Mouse (Mus musculus) adrenal gland, adult 18-20 months (tissue): ENCODE data around the gene Gm10271. TPM values are rescaled to one million over a fixed set of nuclear protein-coding genes. Genes with fewer than 3 reads are reported as not detected.

Experiments used
- DNase-seq, 2 experiments: peaks; one replicate each; pipeline ENCODE4 v3.0.0; 2021 to 2022; ENCODE audit warnings: low spot score in 2 of 2
- total RNA-seq, 2 experiments: library from RNA; stranded (reverse); gene quantifications; 1 replicate in 1 of 2; 2 replicates in 1 of 2; pipeline ENCODE4 v1.2.3; 2021

The Gm10271 gene
- total RNA-seq, 2 experiments from 2014 or later: not detected

- DNase-seq: no peak
These were observed 7.9 kb upstream of the Gm10271 start for GRCm38 (mm10) chr10:116980273-116980672.

DNA sequence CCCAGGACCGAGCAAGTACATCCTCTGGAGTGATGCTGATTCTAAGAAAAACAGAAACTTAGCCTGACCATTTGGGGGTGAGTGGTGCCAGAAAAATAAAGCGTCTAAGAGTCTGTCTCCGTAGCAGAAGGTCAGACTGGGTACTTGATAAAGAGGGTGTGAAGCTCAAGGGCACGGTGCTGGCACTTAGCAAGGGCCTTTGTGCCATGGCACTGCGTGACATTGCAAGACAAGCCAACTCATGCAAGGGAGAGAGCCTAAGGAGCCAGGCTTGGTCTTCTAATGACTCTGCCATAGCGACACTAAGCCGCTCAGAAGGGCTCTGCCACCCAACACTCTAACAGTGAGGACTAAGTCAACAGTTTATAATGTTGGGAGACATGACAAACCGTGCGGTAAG lies 6.4 kb upstream of the Gm10271 start:
- DNase-seq: no peak

DNA sequence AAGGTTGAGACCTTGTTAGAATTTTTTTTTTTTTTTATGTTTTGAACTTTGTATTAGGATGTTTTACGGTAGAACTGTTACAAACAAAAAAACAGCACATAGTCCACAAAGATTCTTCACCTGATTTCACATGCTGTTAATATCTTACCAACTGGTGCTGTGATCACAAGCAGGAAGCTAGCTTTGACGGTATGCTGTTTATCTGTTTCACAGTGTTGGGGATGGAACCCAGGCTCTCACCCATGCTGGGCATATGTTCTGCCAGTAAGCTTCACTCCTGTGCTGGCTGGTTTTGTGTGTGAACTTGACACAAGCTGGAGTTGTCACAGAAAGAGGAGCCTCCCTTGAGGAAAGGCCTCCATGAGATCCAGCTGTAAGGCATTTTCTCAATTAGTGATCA lies 5.4 kb upstream of the Gm10271 start:
- no peak for DNase-seq

- DNase-seq: no peak
These were observed 5.0 kb upstream of the Gm10271 start for GRCm38 (mm10) chr10:116977455-116977854.

GRCm38 (mm10) chr10:116968741-116969140 lies 3.7 kb downstream of the Gm10271 start:
- DNase-seq: no peak

DNA sequence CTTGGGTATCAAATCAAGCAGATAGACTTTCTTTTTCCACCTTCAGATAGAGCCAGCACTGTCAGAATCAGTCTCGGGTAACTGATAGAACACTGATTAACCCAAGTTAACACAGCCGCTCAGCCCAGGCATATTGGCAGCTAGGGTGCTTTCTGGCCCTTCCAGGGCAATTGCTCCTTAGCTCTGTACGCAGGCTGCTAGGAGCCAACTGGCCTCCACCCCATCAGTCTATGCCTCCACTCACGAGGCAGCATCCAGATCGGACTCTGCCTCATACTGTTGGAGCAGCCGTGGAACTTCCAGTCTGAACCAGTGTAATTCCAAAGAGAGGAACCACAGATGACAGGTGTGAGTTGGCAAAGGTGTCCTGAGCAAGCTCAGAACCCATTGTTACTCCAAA lies 6.3 kb downstream of the Gm10271 start:
- DNase-seq: no peak

- no peak for DNase-seq
These were observed 7.1 kb downstream of the Gm10271 start for GRCm38 (mm10) chr10:116965297-116965696.

DNA sequence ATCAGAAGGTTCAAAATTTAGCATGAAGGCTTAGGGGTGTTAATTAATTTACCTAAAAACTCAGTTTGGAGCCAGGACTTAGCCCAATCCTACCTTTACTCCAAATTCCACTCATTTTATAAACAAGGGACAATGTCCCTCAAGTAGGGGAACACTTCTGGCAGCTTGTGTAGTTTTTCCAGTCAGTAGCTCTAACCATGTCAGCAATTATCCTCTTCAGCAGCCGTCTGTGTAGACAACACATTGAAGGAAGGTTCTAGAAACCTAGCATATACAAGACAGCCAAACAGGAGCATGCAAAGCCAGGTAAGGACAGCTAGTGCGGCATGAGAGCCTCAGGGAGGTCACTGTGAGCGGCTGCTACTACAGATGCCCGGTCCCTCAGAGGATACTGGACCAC lies 7.8 kb downstream of the Gm10271 start:
- no peak for DNase-seq

- DNase-seq: no peak
These were observed 8.3 kb downstream of the Gm10271 start for GRCm38 (mm10) chr10:116964084-116964483.

- no peak for DNase-seq
These were observed 9.6 kb downstream of the Gm10271 start for GRCm38 (mm10) chr10:116962803-116963202.

DNA sequence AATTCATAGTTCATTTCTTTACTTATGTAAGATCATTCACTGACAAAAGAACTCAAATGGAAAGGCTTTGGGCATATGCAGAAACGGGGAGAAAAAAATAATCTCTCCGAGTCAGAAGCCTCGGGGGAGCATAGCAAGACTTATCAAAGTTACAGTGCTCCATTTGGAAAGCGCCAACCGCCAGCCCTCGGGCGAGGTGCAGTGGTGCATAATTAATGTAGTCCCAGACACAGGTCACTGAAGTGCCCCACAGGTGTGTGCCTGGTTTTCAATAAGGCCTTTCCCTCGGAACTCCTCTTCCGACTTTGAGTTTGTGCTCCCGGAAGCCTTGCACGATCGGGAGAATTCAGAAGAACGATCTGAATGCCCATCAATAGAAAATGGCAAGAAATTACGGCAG lies 10.3 kb downstream of the Gm10271 start:
- no peak for DNase-seq

DNA sequence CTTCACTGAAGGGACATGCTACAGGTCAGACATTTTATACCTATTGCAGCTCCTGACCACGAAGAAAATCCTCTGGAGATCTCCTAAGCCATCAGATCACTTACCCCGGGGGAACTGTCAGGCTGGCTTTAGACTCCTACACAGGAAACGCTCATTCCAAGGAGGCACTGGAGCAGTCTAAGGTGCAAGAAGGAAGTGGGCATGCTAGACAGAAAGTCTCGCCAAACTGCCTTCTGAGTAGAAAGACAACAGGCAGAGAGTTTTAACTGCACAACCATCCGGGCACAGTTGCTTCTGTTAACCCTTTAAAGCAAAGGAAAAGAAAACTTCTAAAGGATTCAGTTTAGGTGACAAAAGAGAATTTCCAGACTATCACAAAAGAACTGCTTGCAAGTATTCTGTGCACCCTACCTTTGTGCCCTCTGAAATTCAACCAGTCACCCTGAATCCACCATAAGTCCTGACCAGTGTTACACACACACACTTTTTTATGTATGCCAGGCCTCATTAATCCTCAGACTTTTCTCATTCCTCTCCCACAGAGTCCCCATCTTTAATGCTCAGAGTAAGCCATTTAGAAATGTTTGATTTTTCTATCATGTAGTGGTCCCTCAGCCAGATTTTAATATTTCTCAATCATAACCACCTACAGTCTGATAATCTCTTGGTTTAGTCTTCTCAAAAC lies 14.4 kb downstream of the Gm10271 start:
- DNase-seq: no peak

DNA sequence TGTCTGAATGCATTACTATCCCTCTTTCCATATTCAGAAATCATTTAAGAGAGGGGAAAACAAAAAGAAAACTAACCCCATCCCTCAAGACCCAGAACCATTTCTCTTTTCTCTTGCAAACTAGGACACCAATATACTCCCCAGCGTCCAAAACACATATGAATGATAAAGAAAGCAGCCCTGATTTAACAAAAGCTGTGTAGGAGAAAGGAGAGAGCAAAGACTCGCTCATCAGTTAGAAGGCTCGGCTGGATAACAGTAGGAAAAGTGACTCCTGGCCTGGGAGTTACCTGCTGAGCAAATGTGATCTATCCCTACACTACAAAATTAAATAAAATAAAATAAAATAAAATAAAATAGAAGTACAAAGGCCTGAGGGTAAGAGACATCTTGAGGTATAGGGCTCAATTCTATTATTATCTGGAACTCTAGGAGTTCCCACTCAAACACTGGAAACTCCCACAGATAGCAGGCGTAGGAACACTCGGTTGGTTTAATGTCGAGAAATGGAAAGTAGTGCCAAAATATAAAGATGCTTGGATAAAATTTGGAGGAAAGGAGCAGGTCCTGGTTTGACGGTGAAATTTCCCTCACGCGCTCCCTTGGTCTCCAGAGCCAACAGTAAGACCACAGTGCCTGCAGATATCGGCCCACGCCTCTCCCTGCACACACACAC lies 15.8 kb downstream of the Gm10271 start:
- no peak for DNase-seq

GRCm38 (mm10) chr10:116955191-116955590 lies 17.2 kb downstream of the Gm10271 start:
- no peak for DNase-seq

DNA sequence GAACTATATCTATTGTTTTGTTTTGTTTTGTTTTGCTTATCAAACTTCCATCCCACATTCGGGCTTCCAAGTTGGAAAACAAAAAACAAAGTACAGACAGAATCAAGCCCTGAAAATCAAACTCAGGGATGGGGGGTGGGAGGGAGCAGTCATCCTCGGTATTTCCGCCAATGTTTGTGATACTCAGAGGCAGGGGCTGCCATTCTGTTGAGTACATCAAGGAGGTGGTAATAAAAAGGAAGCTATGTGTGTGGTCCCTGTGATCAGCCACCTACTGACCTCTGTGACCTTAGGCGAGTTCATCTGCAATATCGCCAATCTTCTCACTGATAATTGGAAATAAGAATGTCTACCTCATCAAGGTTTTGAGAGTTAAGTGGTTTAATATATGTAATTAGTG lies 21.5 kb downstream of the Gm10271 start:
- no peak for DNase-seq

DNA sequence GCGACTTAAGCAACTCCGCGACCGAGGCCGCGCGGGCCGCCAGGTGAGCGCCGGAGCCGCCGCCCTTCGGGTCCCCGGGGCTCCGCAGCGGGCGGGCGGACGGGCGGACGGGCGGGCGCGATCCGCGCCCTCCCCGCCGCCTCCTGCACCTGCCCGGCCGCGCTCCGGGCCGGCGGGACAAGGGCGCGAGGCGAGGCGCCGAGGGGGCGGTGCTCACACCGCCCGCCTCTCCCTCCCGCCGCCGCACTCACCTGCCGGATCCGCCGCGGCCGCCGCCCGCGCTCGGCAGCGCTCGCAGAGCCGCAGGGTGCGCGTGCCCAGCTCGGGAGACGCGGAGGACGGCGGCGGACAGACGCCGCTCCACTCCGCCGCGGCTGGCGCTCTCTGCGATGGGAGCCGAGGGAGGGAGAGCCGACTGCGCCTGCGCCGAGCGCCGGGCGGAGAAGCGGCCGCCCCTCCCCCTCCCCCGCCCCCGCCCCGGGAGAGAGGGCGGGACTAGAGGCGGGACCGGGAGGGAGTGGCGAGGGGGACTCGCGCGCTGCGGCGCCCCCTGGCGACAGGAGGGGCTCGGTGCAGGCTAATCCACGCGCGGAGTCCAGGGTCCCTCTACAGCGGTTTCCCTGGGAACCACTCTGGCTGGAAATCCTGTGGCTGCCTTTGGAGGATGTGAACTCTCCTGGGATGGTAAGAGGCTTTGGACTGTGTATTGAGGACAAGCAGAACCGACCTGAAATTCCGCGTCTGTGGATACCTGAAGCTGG lies 22.2 kb downstream of the Gm10271 start, which contains the start of gene Rab3ip:
Gene Rab3ip (minus strand): TSS at position 761 of the 761 bp plus-strand sequence.
- DNase-seq: peak; percentile 94 to 95

DNA sequence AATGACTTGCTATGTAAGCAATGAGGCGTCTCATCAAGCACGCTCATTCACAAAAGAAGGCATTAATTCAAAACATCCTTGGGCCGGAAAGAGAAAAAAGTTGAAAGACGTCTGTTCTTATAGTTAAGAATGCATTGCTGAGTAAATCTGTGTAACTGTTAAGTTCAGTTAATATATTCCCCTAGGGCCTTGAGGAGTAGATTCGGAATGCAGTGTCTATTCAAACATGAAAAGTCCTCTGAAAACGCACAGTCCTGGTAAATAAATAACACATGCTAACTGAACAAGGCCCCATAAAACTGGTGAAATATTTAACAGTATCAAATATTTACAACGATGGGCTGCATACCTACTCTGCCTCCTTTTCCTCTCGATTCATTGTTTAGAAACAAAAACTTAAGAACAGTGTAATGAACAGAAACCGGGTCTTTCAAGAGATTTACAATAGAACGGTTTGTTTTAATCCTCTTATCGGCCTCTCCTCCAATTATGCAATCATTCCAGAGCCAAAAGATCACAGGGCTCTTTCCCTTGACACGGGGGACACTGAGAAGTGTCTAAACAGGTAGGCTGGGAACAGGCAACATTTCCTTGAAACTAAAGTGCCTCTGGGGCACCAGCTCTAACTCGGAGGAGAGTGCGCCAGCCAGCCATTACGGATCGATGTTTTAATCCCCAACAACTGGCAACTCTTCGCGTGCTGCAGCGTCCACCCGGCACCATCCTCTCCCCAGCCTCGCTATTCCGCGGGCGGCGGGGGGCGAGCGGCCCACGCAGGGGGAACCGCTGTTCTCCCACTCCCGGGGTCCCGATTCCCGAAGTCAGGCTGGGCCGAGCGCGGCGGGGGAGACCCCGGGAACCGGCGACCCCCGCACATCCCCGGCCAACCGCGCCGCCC lies 23.0 kb downstream of the Gm10271 start:
- DNase-seq: peak; percentile 38 to 58

DNA sequence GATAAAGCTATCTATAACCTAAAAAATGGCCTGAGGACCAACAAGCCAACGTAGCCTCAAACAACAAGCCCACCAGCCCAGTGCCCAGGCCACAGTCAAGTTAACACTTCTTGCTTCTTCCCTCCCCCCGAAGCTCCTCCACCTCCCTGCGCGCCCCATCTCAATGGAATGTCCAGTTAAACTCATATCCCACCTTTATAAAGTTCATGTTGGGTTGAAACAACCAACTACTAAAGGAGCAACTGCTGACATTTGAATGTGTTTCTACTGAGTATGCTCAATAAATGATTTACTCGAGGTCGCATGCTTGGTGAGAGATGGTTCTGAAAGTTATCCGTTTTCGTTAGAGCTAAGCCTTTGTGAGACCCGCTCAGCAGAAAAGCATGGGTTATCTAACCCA lies 24.0 kb downstream of the Gm10271 start:
- DNase-seq: no peak

DNA sequence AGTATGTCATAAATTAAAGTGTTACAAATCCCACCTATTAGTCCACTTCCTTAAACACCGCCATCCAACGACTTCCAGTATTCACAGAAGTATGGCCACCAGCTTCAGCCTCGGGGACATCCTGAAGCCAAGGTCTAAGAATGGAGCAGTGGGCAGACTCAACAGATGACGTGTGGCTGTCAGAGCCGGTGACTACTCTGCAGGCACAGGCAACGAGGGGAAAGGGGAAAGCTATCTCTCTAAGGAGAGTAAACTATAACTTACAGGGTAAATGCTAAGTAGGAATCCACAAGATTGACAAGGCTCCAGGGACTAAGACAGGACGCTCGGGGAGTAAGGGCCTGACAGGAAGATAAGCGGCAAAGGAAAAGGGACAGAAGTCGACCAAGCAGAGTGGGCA lies 27.5 kb downstream of the Gm10271 start:
- DNase-seq: no peak

DNA sequence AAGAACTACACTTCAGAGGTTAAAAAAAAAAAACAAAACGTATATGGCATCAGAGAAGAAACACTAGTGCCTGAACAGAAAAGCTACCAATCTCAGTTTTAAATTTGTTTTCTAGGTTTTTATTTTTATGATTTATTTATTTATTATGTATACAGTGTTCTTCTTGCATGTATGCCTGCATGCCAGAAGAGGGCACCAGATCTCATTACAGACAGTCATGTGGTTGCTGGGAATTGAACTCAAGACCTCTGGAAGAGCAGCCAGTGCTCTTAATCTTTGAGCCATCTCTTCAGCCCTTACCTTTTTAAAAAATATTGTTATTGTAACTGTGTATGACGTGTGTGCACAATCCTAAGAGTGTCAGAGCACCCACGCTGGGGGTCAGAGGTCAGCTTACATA lies 28.3 kb downstream of the Gm10271 start:
- no peak for DNase-seq

GRCm38 (mm10) chr10:116943025-116943424 lies 29.4 kb downstream of the Gm10271 start:
- DNase-seq: no peak
